Mouse (Mus musculus) heart, embryonic 14.5 days (tissue): ENCODE results near the gene Reck. TPM values are rescaled to one million over a fixed set of nuclear protein-coding genes. Genes with fewer than 3 reads are reported as not detected.
A peak's percentile ranks its signal among the peaks of the same experiment; 100 is the strongest.

ENCODE experiments used
- ATAC-seq: fragments of 200-750 bp; cut with Nextera tagmentation; 2 replicates; pipeline ENCODE4 v1.8.0; 2017; ENCODE audit warnings: low read depth, moderate TSS enrichment; ENCODE audit not compliant: insufficient number of reproducible peaks, insufficient read depth, low FRiP score
- H3K27ac ChIP-seq, 2 experiments: fragments of 200-500 bp in 1 of 2; fragments of 300-500 bp in 1 of 2; sonication (generic) in 1 of 2; replicated peaks in 1 of 2; 2 replicates each; pipeline ENCODE4 v1.5.1; 2012 to 2014; ENCODE audit warnings: low read depth in 2 of 2, low read length in 2 of 2, control low read depth in 1 of 2, mild to moderate bottlenecking in 1 of 2, mixed read lengths in 1 of 2; ENCODE audit not compliant: control insufficient read depth in 1 of 2, insufficient read depth in 1 of 2
- H3K27me3 ChIP-seq: fragments of 300-500 bp; sonication (generic); 2 replicates; pipeline ENCODE4 v1.6.1; 2014; ENCODE audit warnings: mild to moderate bottlenecking, low read length, control low read depth; ENCODE audit not compliant: control insufficient read depth, insufficient read depth
- H3K36me3 ChIP-seq: fragments of 300-500 bp; sonication (generic); 2 replicates; pipeline ENCODE4 v1.6.1; 2014; ENCODE audit warnings: mild to moderate bottlenecking, control low read depth, low read length, mixed read lengths; ENCODE audit not compliant: control insufficient read depth, insufficient read depth
- H3K4me1 ChIP-seq, 2 experiments: fragments of 200-500 bp in 1 of 2; fragments of 300-500 bp in 1 of 2; sonication (generic) in 1 of 2; 2 replicates each; pipeline ENCODE4 v1.6.1; 2012 to 2014; ENCODE audit warnings: low read length in 2 of 2, control low read depth in 1 of 2, mixed read lengths in 1 of 2; ENCODE audit not compliant: control insufficient read depth in 2 of 2, insufficient read depth in 2 of 2
- H3K4me2 ChIP-seq: fragments of 300-500 bp; sonication (generic); 2 replicates; pipeline ENCODE4 v1.6.1; 2014; ENCODE audit warnings: mild to moderate bottlenecking, low read length
- H3K4me3 ChIP-seq, 2 experiments: fragments of 200-500 bp in 1 of 2; fragments of 300-500 bp in 1 of 2; sonication (generic) in 1 of 2; 2 replicates each; pipeline ENCODE4 v1.5.1; 2012 to 2014; ENCODE audit warnings: low read length in 2 of 2, mild to moderate bottlenecking in 2 of 2, control low read depth in 1 of 2, low read depth in 1 of 2, moderate library complexity in 1 of 2; ENCODE audit not compliant: control insufficient read depth in 1 of 2, insufficient read depth in 1 of 2
- H3K9ac ChIP-seq: fragments of 300-500 bp; sonication (generic); 2 replicates; pipeline ENCODE4 v1.6.1; 2014; ENCODE audit warnings: mild to moderate bottlenecking, low read length
- H3K9me3 ChIP-seq: fragments of 300-500 bp; sonication (generic); 2 replicates; pipeline ENCODE4 v1.6.1; 2016; ENCODE audit warnings: low read length, control low read depth; ENCODE audit not compliant: control insufficient read depth
- WGBS: fragments of 180-500 bp; shearing (Covaris S2); extraction: QIAGEN DNeasy Blood & Tissue Kit; methylation state at CpG from one replicate; pipeline ENCODE4 v1.1.7; 2014; 5-methylcytosine and 5-hydroxymethylcytosine counted together
- polyA plus RNA-seq: library from polyadenylated mRNA; unstranded; fragments of >200 nt; fragmentation: Nextera tagmentation; extraction: Ambion mirVana; gene quantifications from 2 replicates; pipeline ENCODE4 v1.2.1, GENCODE M21; 2014

Gene Reck
- polyA plus RNA-seq, 1 experiment from 2014 or later, result 11.6 TPM

DNA sequence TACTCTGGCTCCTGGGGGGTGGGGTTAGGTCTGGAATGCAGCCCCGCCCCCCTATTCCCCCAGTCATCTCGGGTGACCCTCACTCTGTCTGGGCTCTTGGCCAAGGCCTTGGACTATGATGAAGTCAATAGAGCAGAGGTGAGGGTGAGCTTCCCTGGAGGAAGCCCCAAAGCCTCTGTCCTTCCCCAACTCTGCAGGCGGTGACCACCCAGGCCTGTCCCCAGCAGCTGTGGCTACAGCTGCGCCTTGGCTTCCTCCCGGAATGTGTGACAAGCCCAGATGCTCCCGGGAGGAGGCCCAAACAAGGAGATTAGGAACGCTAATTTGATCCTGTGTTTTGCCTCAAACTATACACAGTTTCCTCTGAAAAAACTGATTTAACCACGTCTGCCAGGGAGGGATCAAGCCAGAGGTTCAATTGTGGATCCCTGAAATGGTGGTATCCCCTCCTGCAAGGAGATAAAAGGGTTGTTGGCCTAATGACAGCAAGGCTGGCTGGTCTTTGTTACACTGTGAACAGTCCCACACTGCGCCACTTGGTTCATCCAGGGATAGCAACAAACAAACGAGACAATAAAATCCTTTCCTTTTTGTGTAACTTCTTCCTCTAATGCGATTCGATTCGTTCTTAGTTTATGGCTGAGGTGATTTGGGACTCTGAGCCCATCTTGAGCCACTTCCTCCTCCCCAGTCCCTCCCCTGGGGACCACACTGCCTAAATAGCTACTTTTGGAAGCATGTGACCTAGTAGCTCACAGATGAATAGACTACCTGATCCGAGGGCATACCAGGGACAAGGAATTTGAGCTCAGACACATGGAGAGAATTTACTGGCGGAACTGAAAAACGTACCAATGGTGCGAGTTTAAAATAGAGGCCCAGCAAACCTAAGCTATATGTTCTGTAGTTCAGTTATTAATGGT, 103.5 kb downstream of the Reck start:
- Histone ChIP-seq H3K36me3 (peaks cover 12% of the 10 kb centered on the region; the same call in 1 of the 2 replicates), H3K27ac (peak overlapping the region; percentile 53 to 58), H3K9ac (no peak overlapping the region), H3K9me3 (no peaks in the 10 kb centered on the region), H3K4me2 (no peak overlapping the region), H3K27me3 (no peaks in the 10 kb centered on the region), H3K4me3 (no peak overlapping the region), H3K4me1 (peaks cover 11 to 15% of the 10 kb centered on the region in 2 experiments)
- WGBS, result 38% methylated on average over 17 of the region's 17 CpGs
- no peak for ATAC-seq

GRCm38 (mm10) chr4:43979746-43980145, 104.4 kb downstream of the Reck start:
- no peaks in the 10 kb centered on the region for H3K27me3 ChIP-seq
- no peaks in the 10 kb centered on the region for H3K9me3 ChIP-seq
- H3K27ac ChIP-seq, result no peak overlapping the region
- no peak overlapping the region for H3K4me2 ChIP-seq
- peaks cover 11 to 14% of the 10 kb centered on the region in 2 experiments for H3K4me1 ChIP-seq
- H3K4me3 ChIP-seq, result no peak overlapping the region
- 71% methylated on average over 3 of the region's 3 CpGs for WGBS
- no peak for ATAC-seq
- H3K9ac ChIP-seq, result no peak overlapping the region
- peaks cover 5% of the 10 kb centered on the region; the same call in 1 of the 2 replicates for H3K36me3 ChIP-seq

- Histone ChIP-seq H3K9ac (no peak overlapping the region), H3K36me3 (peaks cover 5% of the 10 kb centered on the region; the same call in 1 of the 2 replicates), H3K27me3 (no peaks in the 10 kb centered on the region), H3K27ac (no peak overlapping the region), H3K4me3 (no peak overlapping the region), H3K4me2 (no peak overlapping the region), H3K9me3 (no peaks in the 10 kb centered on the region), H3K4me1 (peaks cover 11 to 14% of the 10 kb centered on the region in 2 experiments)
- ATAC-seq, result no peak
- WGBS, result 86% methylated on average over 4 of the region's 4 CpGs
Observed at GRCm38 (mm10) chr4:43980236-43980635, 104.9 kb downstream of the Reck start.

- no peaks in the 10 kb centered on the region for H3K9me3 ChIP-seq
- H3K36me3 ChIP-seq, result peaks cover 5% of the 10 kb centered on the region; the same call in 1 of the 2 replicates
- no peaks in the 10 kb centered on the region for H3K27me3 ChIP-seq
- no peak overlapping the region for H3K4me2 ChIP-seq
- no peak overlapping the region for H3K27ac ChIP-seq
- 95% methylated on average over 6 of the region's 6 CpGs for WGBS
- no peak for ATAC-seq
- H3K9ac ChIP-seq, result no peak overlapping the region
- H3K4me1 ChIP-seq, result peaks cover 11 to 14% of the 10 kb centered on the region in 2 experiments
- H3K4me3 ChIP-seq, result no peak overlapping the region
Observed at GRCm38 (mm10) chr4:43980846-43981245, 105.5 kb downstream of the Reck start.

DNA sequence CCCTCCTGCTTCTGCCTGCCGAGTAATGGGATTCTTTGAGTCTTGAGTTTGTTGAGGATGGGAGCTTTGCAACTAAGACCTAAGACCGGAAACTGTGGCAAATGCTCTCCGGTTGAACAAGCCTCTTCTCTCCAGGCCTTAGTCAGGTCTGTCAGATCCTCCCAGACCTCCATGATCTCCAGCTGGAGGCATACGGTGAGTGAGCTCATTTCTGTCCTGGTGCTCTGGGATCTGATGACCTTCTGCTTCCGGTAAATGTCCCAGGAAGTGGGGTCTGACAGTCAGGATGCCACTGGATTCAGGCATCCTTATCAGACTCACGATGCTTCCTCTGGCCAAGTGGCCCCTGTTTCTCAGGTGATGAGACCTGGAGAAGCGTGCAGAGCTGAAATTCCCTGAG, 105.9 kb downstream of the Reck start:
- Histone ChIP-seq H3K4me1 (peaks cover 11 to 14% of the 10 kb centered on the region in 2 experiments), H3K9ac (no peak overlapping the region), H3K4me3 (no peak overlapping the region), H3K27me3 (no peaks in the 10 kb centered on the region), H3K4me2 (no peak overlapping the region), H3K36me3 (peaks cover 5% of the 10 kb centered on the region; the same call in 1 of the 2 replicates), H3K9me3 (no peaks in the 10 kb centered on the region), H3K27ac (no peak overlapping the region)
- ATAC-seq, result no peak
- 71% methylated on average over 7 of the region's 7 CpGs for WGBS

GRCm38 (mm10) chr4:43982053-43982732, 106.9 kb downstream of the Reck start:
- Histone ChIP-seq H3K4me1 (peaks cover 11 to 14% of the 10 kb centered on the region in 2 experiments), H3K9me3 (no peaks in the 10 kb centered on the region), H3K4me2 (peak overlapping the region; percentile 79), H3K4me3 (peak overlapping the region; percentile 40 to 42), H3K27ac (peak overlapping the region; percentile 9 to 28; a peak in 1 of 4 replicates), H3K27me3 (no peaks in the 10 kb centered on the region), H3K36me3 (peaks cover 4% of the 10 kb centered on the region; the same call in 1 of the 2 replicates), H3K9ac (peak overlapping the region; percentile 76)
- 1% methylated on average over 24 of the region's 24 CpGs for WGBS
- ATAC-seq, result peak; percentile 87

DNA sequence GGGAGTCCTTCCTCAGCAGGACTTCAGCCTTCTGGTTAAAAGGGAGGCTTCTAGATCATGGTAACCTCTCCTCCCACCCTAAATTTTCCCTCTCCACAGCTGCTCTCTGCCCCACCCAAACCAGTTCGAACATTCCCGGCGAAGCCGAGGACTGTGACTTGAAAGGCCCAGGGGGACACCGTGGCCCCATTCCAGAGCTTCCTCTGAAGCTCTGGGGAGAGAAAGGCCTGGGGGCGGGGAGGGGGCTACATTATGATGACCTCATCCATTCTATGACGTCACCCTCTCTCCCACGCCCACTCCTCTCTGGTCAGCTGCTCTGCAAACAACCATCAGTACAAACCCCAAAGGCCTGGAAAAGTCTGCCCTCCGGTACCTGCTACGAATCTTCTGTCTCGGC, 107.9 kb downstream of the Reck start, which contains the start of gene Ccin:
TSS of gene Ccin (plus strand) at position 303 of the 400 bp plus-strand sequence.
- 64% methylated on average over 11 of the region's 11 CpGs for WGBS
- Histone ChIP-seq H3K9ac (peak within 1 kb of the TSS; percentile 76), H3K36me3 (no peaks in the 10 kb centered on the region), H3K27ac (no peak within 1 kb of the TSS), H3K4me3 (peak within 1 kb of the TSS; percentile 40 to 42), H3K27me3 (no peaks in the 10 kb centered on the region), H3K9me3 (no peaks in the 10 kb centered on the region), H3K4me2 (peak within 1 kb of the TSS; percentile 79), H3K4me1 (peaks cover 11 to 13% of the 10 kb centered on the region in 2 experiments)
- no peak for ATAC-seq
